Mouse (Mus musculus) megakaryocyte, embryonic 14.5 days (primary cell): ENCODE data around the gene Prkch.

ENCODE experiments used
- FLI1 ChIP-seq: IDR thresholded peaks from 2 replicates; pipeline ENCODE4 v1.6.1; 2012; ENCODE audit warnings: low read length, inconsistent platforms, mixed read lengths
- GATA1 ChIP-seq: IDR thresholded peaks from 3 replicates; pipeline ENCODE4 v1.6.1; 2012; ENCODE audit warnings: mixed read lengths, low read length, inconsistent platforms, borderline replicate concordance

DNA sequence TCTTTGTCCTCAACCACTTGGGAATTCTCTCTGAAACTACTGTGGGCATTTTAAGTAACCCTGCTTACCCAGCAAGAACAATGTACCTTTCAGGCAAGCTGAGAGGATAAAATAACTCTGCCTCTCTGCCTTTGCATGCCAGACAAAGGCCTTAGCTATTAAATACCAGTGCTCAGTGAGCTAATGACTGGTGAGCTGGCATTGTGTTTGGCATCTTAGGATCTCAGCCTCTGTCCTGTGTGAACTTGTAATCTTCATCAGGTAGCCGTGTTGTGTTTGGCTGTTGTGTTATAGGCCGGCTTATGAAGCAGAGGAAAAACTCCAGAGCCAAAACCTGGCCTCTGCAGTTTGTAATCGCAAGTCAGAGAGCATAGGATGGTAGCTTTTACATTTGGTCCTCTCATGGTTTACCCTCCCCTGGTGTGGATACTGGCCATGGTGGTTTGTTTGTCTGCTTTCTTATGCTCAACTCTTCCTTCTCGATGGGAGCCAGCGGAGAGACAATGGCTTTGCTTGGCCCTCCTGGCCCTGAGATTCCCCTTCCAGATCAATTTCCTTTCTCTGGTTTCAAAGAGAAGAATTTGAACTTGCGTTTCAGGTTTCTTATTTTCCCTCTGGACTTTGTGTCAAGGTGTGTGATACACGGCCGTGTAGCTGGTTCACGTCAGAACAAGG lies 170.0 kb downstream of the Prkch start:
- TF ChIP-seq FLI1 (no peak), GATA1 (no peak)
